Mouse (Mus musculus) liver, embryonic 14.5 days (tissue): ENCODE data around the gene Gm28053. TPM values are rescaled to one million over a fixed set of nuclear protein-coding genes. Genes with fewer than 3 reads are reported as not detected.

ENCODE experiments used
- ATAC-seq: fragments of 200-750 bp; cut with Nextera tagmentation; 2 replicates; pipeline ENCODE4 v1.8.0; 2017; ENCODE audit warnings: moderate number of reproducible peaks, mild to moderate bottlenecking, moderate library complexity; ENCODE audit not compliant: insufficient read depth
- DNase-seq, 3 experiments: peaks; one replicate each; pipeline ENCODE4 v3.0.0-alpha.2; 2012 to 2013; ENCODE audit warnings: low read depth in 3 of 3, low spot score in 3 of 3
- H3K27ac ChIP-seq: fragments of 300-500 bp; sonication (generic); 2 replicates; pipeline ENCODE4 v1.5.1; 2014; ENCODE audit warnings: moderate library complexity, mild to moderate bottlenecking, control low read depth, inconsistent platforms
- H3K27me3 ChIP-seq: fragments of 300-500 bp; sonication (generic); 2 replicates; pipeline ENCODE4 v1.6.1; 2014; ENCODE audit warnings: mild to moderate bottlenecking, low read length, moderate library complexity; ENCODE audit not compliant: control insufficient read depth, insufficient read depth
- H3K36me3 ChIP-seq: fragments of 300-500 bp; sonication (generic); replicated peaks from 2 replicates; pipeline ENCODE4 v1.6.1; 2014; ENCODE audit warnings: low read depth; ENCODE audit not compliant: control insufficient read depth, insufficient read depth
- H3K4me1 ChIP-seq, 2 experiments: fragments of 200-500 bp in 1 of 2; fragments of 300-500 bp in 1 of 2; sonication (generic) in 1 of 2; replicated peaks; 2 replicates each; pipeline ENCODE4 v1.6.1; 2012 to 2014; ENCODE audit warnings: antibody characterized with exemption in 1 of 2, inconsistent platforms in 1 of 2, low read length in 1 of 2; ENCODE audit not compliant: control insufficient read depth in 2 of 2, insufficient read depth in 2 of 2
- H3K4me2 ChIP-seq: fragments of 300-500 bp; sonication (generic); 2 replicates; pipeline ENCODE4 v1.6.1; 2014; ENCODE audit warnings: low read depth, mild to moderate bottlenecking, control low read depth, moderate library complexity
- H3K4me3 ChIP-seq, 2 experiments: fragments of 200-500 bp in 1 of 2; fragments of 300-500 bp in 1 of 2; sonication (generic) in 1 of 2; 2 replicates each; pipeline ENCODE4 v1.5.1; 2012 to 2014; ENCODE audit warnings: low read depth in 2 of 2, low read length in 2 of 2, mild to moderate bottlenecking in 2 of 2, control low read depth in 1 of 2, inconsistent platforms in 1 of 2, moderate library complexity in 1 of 2; ENCODE audit not compliant: insufficient read depth in 1 of 2
- H3K9ac ChIP-seq: fragments of 300-500 bp; sonication (generic); replicated peaks from 2 replicates; pipeline ENCODE4 v1.6.1; 2014; ENCODE audit warnings: mild to moderate bottlenecking, control low read depth, moderate library complexity
- H3K9me3 ChIP-seq: fragments of 300-500 bp; sonication (generic); 2 replicates; pipeline ENCODE4 v1.6.1; 2016; ENCODE audit warnings: low read length, mixed read lengths; ENCODE audit not compliant: control insufficient read depth
- CTCF ChIP-seq: IDR thresholded peaks from 2 replicates; pipeline ENCODE4 v1.5.1; 2016; ENCODE audit warnings: antibody characterized with exemption, low read depth, control low read depth
- EP300 ChIP-seq: IDR thresholded peaks from 2 replicates; pipeline ENCODE4 v1.6.1; 2016; ENCODE audit warnings: antibody characterized with exemption, low read depth
- WGBS: fragments of 180-500 bp; shearing (Covaris S2); extraction: QIAGEN DNeasy Blood & Tissue Kit; methylation state at CpG from one replicate; pipeline ENCODE4 v1.1.7; 2014; ENCODE audit not compliant: insufficient replicate concordance; 5-methylcytosine and 5-hydroxymethylcytosine counted together
- polyA plus RNA-seq, 2 experiments: library from polyadenylated mRNA; depleted of rRNA in 1 of 2; stranded (reverse) in 1 of 2; unstranded in 1 of 2; fragments of >200 nt; fragmentation: Nextera tagmentation in 1 of 2; extraction: Ambion mirVana in 1 of 2; gene quantifications; 2 replicates each; pipeline versions ENCODE4 v1.2.1 to v1.2.3; 2012 to 2014

Gm28053 gene
- polyA plus RNA-seq (2012; rRNA removed) (0.39 TPM in 1 of 2 replicates, not detected in the other), polyA plus RNA-seq (2014; fragmentation: Nextera tagmentation; extraction: Ambion mirVana) (0.48 and 1.0 TPM in 2 replicates)

DNA sequence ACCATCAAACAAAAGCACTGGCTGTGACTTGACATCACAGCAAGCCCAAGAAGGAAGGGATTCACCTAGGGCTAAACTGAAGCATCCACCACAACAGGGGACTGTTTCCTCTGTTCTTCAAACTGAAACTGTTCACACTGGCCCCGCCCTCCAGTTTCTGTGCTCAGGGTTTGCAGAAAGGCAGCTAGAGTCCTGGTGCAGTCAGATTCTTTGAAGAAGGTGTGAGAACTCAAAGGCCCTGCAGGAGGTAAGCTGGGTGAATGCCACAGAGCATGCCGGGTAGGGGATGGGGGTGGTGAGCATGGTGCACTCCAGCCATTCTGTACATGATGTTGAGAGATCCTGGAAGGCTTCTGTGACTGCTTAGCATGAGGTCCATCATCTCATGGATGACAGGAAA is at the start of gene Gm28053, which contains the start of gene Gimap7:
TSS of gene Gm28053 (plus strand) at position 153 of the 400 bp plus-strand sequence.
TSS of gene Gimap7 (plus strand) at position 167 of the 400 bp plus-strand sequence.
- no peak within 1 kb of the TSS for H3K4me3 ChIP-seq
- no peak for ATAC-seq
- H3K27ac ChIP-seq, result no peak within 1 kb of the TSS

DNA sequence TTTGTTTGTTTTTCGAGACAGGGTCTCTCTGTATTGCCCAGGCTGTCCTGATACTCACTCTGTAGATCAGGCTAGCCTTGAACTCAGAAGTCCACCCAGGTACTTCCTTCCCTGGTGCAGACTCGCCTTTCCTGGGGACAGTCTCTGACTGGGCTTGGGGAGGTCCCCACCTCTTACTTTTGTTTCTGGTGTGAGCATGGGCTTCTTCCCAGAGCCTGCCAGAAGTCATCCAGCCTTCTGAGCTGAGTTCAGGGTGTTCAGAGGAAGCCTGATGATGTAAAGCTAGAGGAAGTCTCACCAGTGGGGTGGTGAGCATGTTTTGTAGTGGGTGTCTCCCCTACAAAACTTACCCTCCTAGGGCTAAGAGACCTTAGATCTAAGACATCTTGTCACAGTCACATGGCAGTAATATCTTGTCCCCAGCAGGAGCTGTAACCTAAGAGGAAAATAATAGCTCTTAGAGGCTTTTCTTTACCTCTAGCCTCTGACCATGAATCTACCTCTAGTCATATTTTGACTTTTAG is 48.9 kb upstream of the Gm28053 start:
- Histone ChIP-seq H3K4me1 (peaks cover 2% of the 10 kb centered on the region in 2 experiments; a peak in 1 of 4 replicates), H3K4me2 (no peak overlapping the region), H3K27ac (no peak overlapping the region), H3K36me3 (no peaks in the 10 kb centered on the region), H3K27me3 (no peaks in the 10 kb centered on the region), H3K9ac (no peak overlapping the region), H3K9me3 (no peaks in the 10 kb centered on the region), H3K4me3 (no peak overlapping the region)
- no peak for DNase-seq
- TF ChIP-seq CTCF (no peak), EP300 (no peak)
- ATAC-seq, result no peak
- 35% methylated on average over 2 of the region's 2 CpGs for WGBS

More for the DNA sequence above, at the start of gene Gm28053, which contains the start of gene Gimap7:
- H3K27me3 ChIP-seq, result no peaks in the 10 kb centered on the region
- H3K36me3 ChIP-seq, result no peaks in the 10 kb centered on the region
- WGBS, result 40% methylated on average over 2 of the region's 2 CpGs
- no peaks in the 10 kb centered on the region for H3K9me3 ChIP-seq
- H3K4me1 ChIP-seq, result no peaks in the 10 kb centered on the region
- no peak within 1 kb of the TSS for H3K9ac ChIP-seq
- no peak within 1 kb of the TSS for H3K4me2 ChIP-seq
- no peak for DNase-seq
- TF ChIP-seq EP300 (no peak), CTCF (no peak)

DNA sequence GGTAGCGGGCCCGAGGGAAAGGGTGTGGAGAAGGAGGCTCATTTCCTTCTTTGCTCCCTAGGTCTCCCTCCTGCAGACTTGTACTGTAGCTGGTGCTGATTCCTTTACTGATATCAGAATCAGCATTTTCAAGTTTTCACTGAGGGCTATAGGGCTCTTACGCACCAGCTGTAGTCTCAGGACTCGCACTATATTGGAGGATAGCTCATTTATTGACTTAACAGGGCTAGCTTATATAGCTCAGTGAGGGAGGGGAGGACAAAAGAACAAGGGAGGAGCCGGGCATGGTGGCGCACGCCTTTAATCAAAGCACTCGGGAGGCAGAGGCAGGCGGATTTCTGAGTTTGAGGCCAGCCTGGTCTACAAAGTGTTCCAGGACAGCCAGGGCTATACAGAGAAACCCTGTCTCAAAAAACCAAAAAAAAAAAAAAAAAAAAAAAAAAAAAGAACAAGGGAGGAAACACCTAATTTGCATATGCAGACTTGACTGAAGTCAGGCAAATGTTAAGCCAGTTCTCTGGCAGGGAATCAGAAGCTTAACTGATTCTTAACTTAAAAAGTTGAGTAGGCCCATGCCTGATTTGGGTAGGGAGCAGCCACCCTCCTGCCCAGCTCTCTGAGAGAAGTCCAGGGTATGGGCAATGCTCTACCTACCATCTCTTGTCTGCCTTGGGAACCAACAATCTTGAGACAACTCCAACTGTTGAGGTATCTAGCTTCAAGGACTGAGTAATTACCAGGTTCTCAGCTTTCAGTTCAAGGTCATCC is 43.9 kb upstream of the Gm28053 start:
- H3K4me3 ChIP-seq, result no peak overlapping the region
- H3K4me1 ChIP-seq, result peaks cover 0 to 18% of the 10 kb centered on the region in 2 experiments; a peak in 2 of 4 replicates
- DNase-seq (no peak), ATAC-seq (no peak)
- no peak overlapping the region for H3K4me2 ChIP-seq
- 79% methylated on average over 9 of the region's 9 CpGs for WGBS
- H3K27me3 ChIP-seq, result no peaks in the 10 kb centered on the region
- no peak overlapping the region for H3K27ac ChIP-seq
- no peak overlapping the region for H3K9ac ChIP-seq
- H3K36me3 ChIP-seq, result no peaks in the 10 kb centered on the region
- H3K9me3 ChIP-seq, result no peaks in the 10 kb centered on the region
- TF ChIP-seq EP300 (no peak), CTCF (no peak)

DNA sequence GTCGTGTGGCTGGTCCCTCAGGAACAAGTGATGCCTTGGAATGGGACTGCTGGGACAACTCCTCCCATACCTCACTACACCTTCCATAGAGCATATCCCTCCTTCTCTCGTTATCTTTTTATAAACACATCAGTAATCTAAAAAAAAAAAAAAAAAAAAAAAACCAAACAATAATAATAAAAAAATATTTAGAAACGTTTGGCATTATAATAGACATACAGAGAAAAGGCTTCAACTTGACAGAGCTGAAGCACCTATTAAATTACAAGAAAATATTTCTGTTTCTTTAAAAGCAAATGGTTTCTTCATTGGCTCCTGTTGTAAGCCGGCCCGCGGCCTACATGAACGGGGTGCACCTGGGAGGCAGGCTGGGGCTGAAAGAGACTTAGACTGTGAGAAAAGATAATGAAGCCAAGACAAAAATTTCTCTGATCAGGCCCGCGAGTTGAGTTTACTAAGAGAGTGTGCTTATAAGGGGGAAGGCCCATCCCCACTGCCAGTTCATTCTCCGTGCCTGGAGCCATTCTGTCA is 42.9 kb upstream of the Gm28053 start:
- peak overlapping the region; percentile 56 to 89 for H3K4me3 ChIP-seq
- TF ChIP-seq CTCF (no peak), EP300 (no peak)
- WGBS, result 21% methylated on average over 10 of the region's 10 CpGs
- no peaks in the 10 kb centered on the region for H3K27me3 ChIP-seq
- H3K36me3 ChIP-seq, result no peaks in the 10 kb centered on the region
- peak; percentile 54 for ATAC-seq
- peaks cover 0 to 18% of the 10 kb centered on the region in 2 experiments; a peak in 2 of 4 replicates for H3K4me1 ChIP-seq
- no peak for DNase-seq
- no peaks in the 10 kb centered on the region for H3K9me3 ChIP-seq
- H3K4me2 ChIP-seq, result peak overlapping the region; percentile 66
- H3K9ac ChIP-seq, result peak overlapping the region; percentile 46
- no peak overlapping the region for H3K27ac ChIP-seq
